Mouse (Mus musculus) 416B (cell line): ENCODE data around the gene Aldoart2.
"Not testable (repeated sequence)": the region's sequence is repeated elsewhere in the genome, so short reads cannot be mapped to it uniquely, and the experiment has no call there.

Experiments used
- DNase-seq: peaks from one replicate; pipeline ENCODE4 v3.0.0; 2011; ENCODE audit warnings: low read depth

Aldoart2 gene

GRCm38 (mm10) chr12:55573794-55574193 is 8.8 kb downstream of the Aldoart2 start:
- DNase-seq: no peak

- DNase-seq: not testable (repeated sequence)
Observed at GRCm38 (mm10) chr12:55586936-55587335, 21.9 kb downstream of the Aldoart2 start.

GRCm38 (mm10) chr12:55598537-55598886 is 33.5 kb downstream of the Aldoart2 start:
- no peak for DNase-seq

GRCm38 (mm10) chr12:55598887-55599561 is 34.0 kb downstream of the Aldoart2 start, which contains the start of gene Insm2:
Gene Insm2 (plus strand): TSS chr12:55599427.
- no peak for DNase-seq

- no peak for DNase-seq
Observed at GRCm38 (mm10) chr12:55599639-55600502, 34.8 kb downstream of the Aldoart2 start.

- no peak for DNase-seq
Observed at GRCm38 (mm10) chr12:55600503-55600994, 35.5 kb downstream of the Aldoart2 start.

GRCm38 (mm10) chr12:55604411-55604810 is 39.4 kb downstream of the Aldoart2 start:
- no peak for DNase-seq

- no peak for DNase-seq
Observed at GRCm38 (mm10) chr12:55607902-55608301, 42.9 kb downstream of the Aldoart2 start.

GRCm38 (mm10) chr12:55610812-55611211 is 45.8 kb downstream of the Aldoart2 start:
- DNase-seq: peak; percentile 7
